Mouse (Mus musculus): Measurements from ENCODE around the gene Spsb4. TPM values are rescaled to one million over a fixed set of nuclear protein-coding genes. Genes with fewer than 3 reads are reported as not detected.
A peak's percentile ranks its signal among the peaks of the same experiment; 100 is the strongest.

The Spsb4 gene
- 0.05 and 0.12 TPM in 2 replicates for polyA plus RNA-seq (2012; rRNA removed)

DNA sequence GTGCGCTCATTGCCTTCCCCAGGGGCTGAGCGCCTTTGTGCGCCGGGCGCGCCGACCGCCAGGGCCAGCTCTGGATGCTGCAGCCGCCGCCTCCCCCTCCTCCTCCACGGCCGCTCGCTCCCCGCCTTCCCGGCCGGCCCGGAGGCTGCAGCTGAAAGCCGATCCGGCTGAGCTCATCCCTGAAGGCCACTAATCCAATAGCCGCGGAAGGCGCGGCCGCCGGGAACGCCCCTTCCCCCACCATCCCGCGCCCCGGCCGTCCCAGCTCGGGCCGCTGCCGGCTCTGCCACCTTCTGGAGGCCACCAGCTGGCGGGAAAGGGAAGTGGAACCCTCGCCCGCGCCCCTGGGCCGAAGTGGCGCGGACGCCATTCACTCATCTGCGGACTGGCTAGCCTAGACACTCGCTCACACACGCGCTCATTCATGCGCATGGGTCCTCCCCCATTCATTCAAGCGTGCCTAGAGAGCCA lies at the start of gene Spsb4:
Gene Spsb4 (minus strand): TSS at position 167 of the 471 bp plus-strand sequence.
- TF ChIP-seq POLR2A (IDR thresholded peaks at IDR 0.05; ENCODE audit: low read depth, low read length) (no peak), CTCF (IDR thresholded peaks at IDR 0.05; ENCODE audit: extremely low read depth, insufficient read depth, insufficient read length, insufficient replicate concordance) (no peak)
- Histone ChIP-seq H3K27me3 (ENCODE audit: control insufficient read depth, insufficient read depth, low read length) (peaks cover 19% of the 10 kb centered on the region), H3K27ac (ENCODE audit: insufficient read depth, low read length) (no peak within 1 kb of the TSS), H3K4me1 (ENCODE audit: control insufficient read depth, insufficient read depth, insufficient read length) (peaks cover 4% of the 10 kb centered on the region), H3K36me3 (ENCODE audit: control insufficient read depth, insufficient read depth, low read length) (no peaks in the 10 kb centered on the region), H3K4me3 (ENCODE audit: extremely low read depth, insufficient read depth, insufficient read length) (peak within 1 kb of the TSS; percentile 41; the same call in 1 of the 2 replicates)
- 1% methylated on average over 46 of the region's 47 CpGs for WGBS
- peak in 1 of 2 experiments; percentile 9 for DNase-seq (ENCODE audit: low read depth in 1 of 2, low spot score in 2 of 2)

GRCm38 (mm10) chr9:97067761-97068160 lies 49.1 kb upstream of the Spsb4 start:
- H3K36me3 ChIP-seq (ENCODE audit: control insufficient read depth, insufficient read depth, low read length): 0 out of 2 replicates have a peak, but pooled peaks cover 2% of the 10 kb centered on the region
- WGBS: 91% methylated on average over 6 of the region's 6 CpGs

GRCm38 (mm10) chr9:97065885-97066284 lies 47.2 kb upstream of the Spsb4 start:
- Histone ChIP-seq H3K4me3 (ENCODE audit: extremely low read depth, insufficient read depth, insufficient read length) (no peak overlapping the region), H3K27ac (ENCODE audit: insufficient read depth, low read length) (no peak overlapping the region), H3K36me3 (ENCODE audit: control insufficient read depth, insufficient read depth, low read length) (no peaks in the 10 kb centered on the region), H3K27me3 (ENCODE audit: control insufficient read depth, insufficient read depth, low read length) (no peaks in the 10 kb centered on the region), H3K4me1 (ENCODE audit: control insufficient read depth, insufficient read depth, insufficient read length) (no peaks in the 10 kb centered on the region)
- WGBS: 92% methylated on average over 4 of the region's 4 CpGs
- TF ChIP-seq POLR2A (IDR thresholded peaks at IDR 0.05; ENCODE audit: low read depth, low read length) (no peak), CTCF (IDR thresholded peaks at IDR 0.05; ENCODE audit: extremely low read depth, insufficient read depth, insufficient read length, insufficient replicate concordance) (no peak)
- no peak for DNase-seq (ENCODE audit: low read depth in 1 of 2, low spot score in 2 of 2)

More at GRCm38 (mm10) chr9:97067761-97068160, 49.1 kb upstream of the Spsb4 start:
- TF ChIP-seq CTCF (IDR thresholded peaks at IDR 0.05; ENCODE audit: extremely low read depth, insufficient read depth, insufficient read length, insufficient replicate concordance) (no peak), POLR2A (IDR thresholded peaks at IDR 0.05; ENCODE audit: low read depth, low read length) (no peak)
- Histone ChIP-seq H3K27ac (ENCODE audit: insufficient read depth, low read length) (no peak overlapping the region), H3K27me3 (ENCODE audit: control insufficient read depth, insufficient read depth, low read length) (no peaks in the 10 kb centered on the region), H3K4me1 (ENCODE audit: control insufficient read depth, insufficient read depth, insufficient read length) (no peaks in the 10 kb centered on the region), H3K4me3 (ENCODE audit: extremely low read depth, insufficient read depth, insufficient read length) (no peak overlapping the region)
- no peak for DNase-seq (ENCODE audit: low read depth in 1 of 2, low spot score in 2 of 2)

DNA sequence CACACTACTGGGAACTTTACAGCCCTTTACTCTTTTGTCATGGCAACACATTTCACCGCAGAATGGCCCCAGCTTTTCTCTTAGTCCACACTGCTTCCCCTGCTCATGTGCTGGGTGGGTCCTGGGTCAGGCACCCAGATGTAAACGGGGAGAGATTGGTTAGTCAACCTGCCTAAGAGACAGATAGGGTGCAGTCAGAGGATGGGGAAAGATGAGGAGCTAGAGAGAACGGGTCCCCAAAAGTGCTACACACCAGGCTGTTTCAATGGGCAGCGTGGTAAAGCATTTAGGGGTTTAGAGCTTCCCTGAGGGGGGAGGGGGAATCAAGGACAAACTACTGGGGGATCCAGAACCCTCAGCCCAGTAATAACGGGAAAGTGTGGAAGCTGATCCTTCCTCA lies 46.6 kb upstream of the Spsb4 start:
- no peak for TF ChIP-seq CTCF (IDR thresholded peaks at IDR 0.05; ENCODE audit: extremely low read depth, insufficient read depth, insufficient read length, insufficient replicate concordance)
- no peak for TF ChIP-seq POLR2A (IDR thresholded peaks at IDR 0.05; ENCODE audit: low read depth, low read length)
- WGBS: 79% methylated on average over 5 of the region's 5 CpGs
- Histone ChIP-seq H3K27ac (ENCODE audit: insufficient read depth, low read length) (no peak overlapping the region), H3K4me1 (ENCODE audit: control insufficient read depth, insufficient read depth, insufficient read length) (no peaks in the 10 kb centered on the region), H3K4me3 (ENCODE audit: extremely low read depth, insufficient read depth, insufficient read length) (no peak overlapping the region), H3K36me3 (ENCODE audit: control insufficient read depth, insufficient read depth, low read length) (no peaks in the 10 kb centered on the region), H3K27me3 (ENCODE audit: control insufficient read depth, insufficient read depth, low read length) (no peaks in the 10 kb centered on the region)
- DNase-seq (ENCODE audit: low read depth in 1 of 2, low spot score in 2 of 2): no peak

DNA sequence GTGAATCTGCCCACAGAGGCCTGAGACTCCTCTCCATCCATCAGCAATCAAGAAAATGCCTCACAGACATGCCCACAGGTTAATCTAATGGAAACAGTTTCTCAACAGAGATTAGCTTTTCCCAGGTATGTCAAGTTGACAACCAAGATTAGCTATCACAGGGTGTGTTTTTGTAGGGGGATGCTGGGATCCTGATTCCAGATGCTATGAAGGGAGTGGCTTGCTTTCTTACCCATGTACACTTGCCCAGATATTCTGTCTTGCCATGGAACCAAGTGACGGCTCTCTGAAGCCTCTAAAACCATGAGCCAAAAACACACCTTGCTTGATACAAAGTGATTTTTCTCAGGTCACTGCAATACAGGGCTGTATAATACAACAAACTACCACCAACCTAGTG lies 45.5 kb upstream of the Spsb4 start:
- H3K27me3 ChIP-seq (ENCODE audit: control insufficient read depth, insufficient read depth, low read length): no peaks in the 10 kb centered on the region
- no peak overlapping the region for H3K27ac ChIP-seq (ENCODE audit: insufficient read depth, low read length)
- H3K4me1 ChIP-seq (ENCODE audit: control insufficient read depth, insufficient read depth, insufficient read length): no peaks in the 10 kb centered on the region
- no peak for DNase-seq (ENCODE audit: low read depth in 1 of 2, low spot score in 2 of 2)
- 88% methylated on average over 1 of the region's 1 CpGs for WGBS
- no peaks in the 10 kb centered on the region for H3K36me3 ChIP-seq (ENCODE audit: control insufficient read depth, insufficient read depth, low read length)
- no peak for TF ChIP-seq CTCF (IDR thresholded peaks at IDR 0.05; ENCODE audit: extremely low read depth, insufficient read depth, insufficient read length, insufficient replicate concordance)
- TF ChIP-seq POLR2A (IDR thresholded peaks at IDR 0.05; ENCODE audit: low read depth, low read length): no peak
- no peak overlapping the region for H3K4me3 ChIP-seq (ENCODE audit: extremely low read depth, insufficient read depth, insufficient read length)

GRCm38 (mm10) chr9:97061696-97062095 lies 43.1 kb upstream of the Spsb4 start:
- no peak overlapping the region for H3K4me3 ChIP-seq (ENCODE audit: extremely low read depth, insufficient read depth, insufficient read length)
- WGBS: 78% methylated on average over 9 of the region's 9 CpGs
- no peaks in the 10 kb centered on the region for H3K36me3 ChIP-seq (ENCODE audit: control insufficient read depth, insufficient read depth, low read length)
- no peak for DNase-seq (ENCODE audit: low read depth in 1 of 2, low spot score in 2 of 2)
- no peak overlapping the region for H3K27ac ChIP-seq (ENCODE audit: insufficient read depth, low read length)
- TF ChIP-seq POLR2A (IDR thresholded peaks at IDR 0.05; ENCODE audit: low read depth, low read length) (no peak), CTCF (IDR thresholded peaks at IDR 0.05; ENCODE audit: extremely low read depth, insufficient read depth, insufficient read length, insufficient replicate concordance) (no peak)
- no peaks in the 10 kb centered on the region for H3K4me1 ChIP-seq (ENCODE audit: control insufficient read depth, insufficient read depth, insufficient read length)
- no peaks in the 10 kb centered on the region for H3K27me3 ChIP-seq (ENCODE audit: control insufficient read depth, insufficient read depth, low read length)

DNA sequence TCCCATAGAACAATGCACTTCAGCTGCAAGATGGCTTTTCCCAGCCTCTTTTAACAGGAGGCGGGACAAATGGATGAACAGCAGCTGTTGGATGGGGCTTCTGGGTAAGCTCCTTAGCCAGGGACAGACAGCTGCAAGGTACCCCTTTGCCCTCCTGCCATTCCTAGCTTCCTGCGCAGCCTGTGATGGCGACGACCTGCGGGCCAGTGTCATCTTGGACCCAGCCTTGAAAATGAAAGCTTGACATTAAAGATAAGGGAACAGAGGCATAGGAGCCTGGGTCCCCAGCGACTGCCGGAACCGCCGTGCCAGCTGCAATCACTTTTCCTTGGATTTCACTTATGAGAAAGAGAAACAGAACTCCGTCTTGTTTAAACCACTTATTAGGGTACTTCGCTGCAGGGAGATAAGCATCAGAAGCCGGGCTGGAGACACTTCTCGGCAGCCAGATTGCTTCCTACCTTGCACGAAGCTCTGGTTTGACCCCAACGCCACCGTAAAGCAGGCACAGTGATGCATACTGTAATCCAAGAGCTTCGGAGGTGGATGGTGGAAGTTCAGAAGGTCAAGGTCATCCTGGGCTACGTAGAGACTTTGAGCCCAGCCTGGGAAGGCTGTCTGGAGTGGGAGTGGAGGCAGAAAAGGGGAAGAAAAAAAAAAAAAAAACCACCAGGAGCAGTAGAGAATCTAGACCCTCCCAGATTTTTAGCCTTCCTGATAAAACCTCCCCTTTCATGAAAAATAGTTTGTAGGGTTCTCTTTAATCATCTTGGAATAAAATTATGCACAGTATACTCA lies 38.1 kb upstream of the Spsb4 start:
- 60% methylated on average over 18 of the region's 18 CpGs for WGBS

More for the DNA sequence above, 38.1 kb upstream of the Spsb4 start:
- TF ChIP-seq CTCF (IDR thresholded peaks at IDR 0.05; ENCODE audit: extremely low read depth, insufficient read depth, insufficient read length, insufficient replicate concordance) (no peak), POLR2A (IDR thresholded peaks at IDR 0.05; ENCODE audit: low read depth, low read length) (no peak)
- Histone ChIP-seq H3K27ac (ENCODE audit: insufficient read depth, low read length) (no peak overlapping the region), H3K36me3 (ENCODE audit: control insufficient read depth, insufficient read depth, low read length) (no peaks in the 10 kb centered on the region), H3K27me3 (ENCODE audit: control insufficient read depth, insufficient read depth, low read length) (no peaks in the 10 kb centered on the region), H3K4me3 (ENCODE audit: extremely low read depth, insufficient read depth, insufficient read length) (no peak overlapping the region), H3K4me1 (ENCODE audit: control insufficient read depth, insufficient read depth, insufficient read length) (no peaks in the 10 kb centered on the region)
- no peak for DNase-seq (ENCODE audit: low read depth in 1 of 2, low spot score in 2 of 2)

Data from spleen, adult 2 months (tissue).